Mouse (Mus musculus) kidney, postnatal 4 days (tissue): ENCODE results near the gene Dlg2.

Source experiments
- DNase-seq, 2 experiments: peaks; one replicate each; pipeline ENCODE4 v3.0.0; 2021; ENCODE audit warnings: mixed read lengths in 2 of 2

Gene Dlg2

GRCm38 (mm10) chr7:91288324-91288723 is 811.9 kb downstream of the Dlg2 start:
- no peak for DNase-seq

DNA sequence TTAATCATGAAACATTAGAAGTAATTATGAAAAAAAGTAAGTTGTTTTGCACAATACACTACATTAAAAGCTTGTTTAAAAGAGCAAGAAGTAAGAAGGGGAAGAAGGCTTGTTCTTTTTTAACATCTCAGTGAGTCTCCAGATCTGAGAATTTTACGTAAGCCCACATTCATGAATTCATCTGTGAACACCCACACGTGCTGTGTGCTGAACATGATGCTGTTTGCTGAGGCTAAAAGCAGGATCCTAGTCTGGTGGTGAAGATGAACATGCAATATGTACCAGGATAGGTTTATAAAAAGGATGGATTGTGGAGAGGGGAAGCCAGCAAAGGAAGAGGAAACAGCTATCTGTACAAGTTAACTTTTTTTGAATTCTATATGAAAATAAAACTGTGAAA is 819.7 kb downstream of the Dlg2 start:
- no peak for DNase-seq

DNA sequence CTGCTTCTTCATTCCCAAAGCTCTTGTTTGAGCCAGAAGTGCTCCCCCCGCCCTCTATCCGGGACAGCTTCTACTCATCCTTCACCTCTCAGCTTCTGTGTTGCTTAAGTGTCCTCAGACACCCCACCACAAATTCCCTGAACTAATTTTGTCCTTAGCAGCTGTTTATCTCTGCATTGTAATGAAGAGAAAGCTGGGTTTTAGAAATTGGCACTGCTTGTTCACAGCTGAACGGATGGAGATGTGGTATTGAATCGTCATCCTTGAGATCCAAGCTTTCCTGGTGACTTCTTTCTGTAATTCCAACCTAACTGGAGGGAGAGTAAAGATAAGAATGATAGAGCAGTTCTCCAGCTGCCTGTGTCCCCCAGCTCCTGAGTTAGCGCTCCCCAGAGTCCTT is 834.7 kb downstream of the Dlg2 start:
- DNase-seq: no peak

GRCm38 (mm10) chr7:91345073-91345472 is 868.6 kb downstream of the Dlg2 start:
- DNase-seq: no peak

GRCm38 (mm10) chr7:91369821-91370321 is 893.4 kb downstream of the Dlg2 start:
- DNase-seq: peak in 1 of 2 experiments; percentile 3

GRCm38 (mm10) chr7:91382281-91382680 is 905.8 kb downstream of the Dlg2 start:
- DNase-seq: no peak

DNA sequence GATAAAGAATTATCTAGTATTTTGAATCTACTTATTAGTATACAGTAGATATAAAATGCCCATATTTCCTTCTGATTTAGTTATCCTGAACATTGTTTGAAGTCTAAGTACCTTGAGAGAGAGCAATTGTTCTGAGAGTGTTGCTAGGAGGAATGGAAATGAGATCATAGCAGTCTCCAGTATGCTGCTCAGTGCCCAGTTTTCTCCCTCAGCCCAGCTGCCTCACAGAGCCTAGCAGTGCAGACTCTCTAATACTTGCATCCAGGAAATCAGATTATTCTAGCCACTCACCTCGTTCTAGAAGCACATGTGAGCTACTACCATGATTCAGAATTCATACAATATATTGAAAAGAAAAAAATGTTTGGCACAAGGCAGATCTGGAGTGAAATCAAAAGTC is 907.4 kb downstream of the Dlg2 start:
- no peak for DNase-seq

DNA sequence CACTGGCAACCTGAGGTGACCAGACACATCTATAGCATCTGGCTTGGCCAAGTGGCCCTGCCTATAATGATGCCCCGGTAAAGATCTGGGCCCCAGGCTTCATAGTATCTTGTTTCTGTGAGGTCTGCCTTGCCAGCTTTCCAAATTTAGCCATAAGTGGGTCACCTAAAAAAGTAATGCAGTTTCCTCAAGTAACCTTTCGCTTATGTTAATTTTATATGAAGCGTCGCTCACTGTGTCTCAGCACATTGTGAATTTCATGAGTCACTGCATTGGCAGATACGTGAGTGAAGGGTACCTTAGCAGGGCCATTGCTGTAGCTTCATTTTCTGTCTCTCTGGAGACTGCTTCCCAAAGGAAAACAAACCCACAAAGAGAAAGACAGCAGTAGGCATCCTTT is 912.8 kb downstream of the Dlg2 start:
- no peak for DNase-seq

DNA sequence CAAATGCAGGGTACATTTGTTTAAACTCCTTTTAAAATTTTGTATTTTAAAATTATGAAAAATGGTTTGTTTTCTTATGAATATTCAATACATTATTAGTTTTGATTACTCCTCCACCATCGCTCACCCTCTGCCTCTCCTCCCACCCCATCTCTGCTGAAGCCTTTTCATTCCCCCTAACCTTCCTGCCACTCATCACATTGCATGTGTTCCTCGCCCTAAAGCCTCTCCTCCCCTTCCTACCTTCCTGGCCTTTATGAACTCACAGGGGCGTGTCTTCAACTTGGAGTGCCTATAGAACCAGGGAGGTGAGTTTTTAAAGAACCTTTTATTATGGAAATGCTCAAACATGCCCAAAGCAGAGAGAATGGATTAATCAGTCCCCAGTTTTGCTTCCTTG is 921.4 kb downstream of the Dlg2 start:
- no peak for DNase-seq

DNA sequence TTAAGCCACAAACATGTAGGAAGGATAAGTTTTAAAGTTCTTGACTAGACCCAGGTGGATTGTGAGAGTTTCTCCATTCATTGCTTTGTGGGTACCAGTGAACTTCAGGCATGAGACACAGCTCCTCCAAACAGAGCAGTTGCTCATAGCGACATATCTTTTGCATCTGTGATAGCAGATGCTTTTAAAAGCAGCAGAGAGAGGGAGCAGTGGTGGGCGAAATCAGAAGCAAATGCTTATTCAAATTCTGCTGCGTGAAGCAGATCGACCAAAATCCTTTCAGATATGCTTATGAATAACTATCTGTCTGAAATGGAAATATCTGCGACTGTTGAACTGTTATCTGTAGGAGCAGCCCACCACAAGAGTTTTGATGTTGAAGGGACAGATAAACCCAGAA is 935.6 kb downstream of the Dlg2 start:
- DNase-seq: no peak

GRCm38 (mm10) chr7:91414150-91414549 is 937.7 kb downstream of the Dlg2 start:
- DNase-seq: no peak

GRCm38 (mm10) chr7:91414749-91415148 is 938.3 kb downstream of the Dlg2 start:
- DNase-seq: no peak

GRCm38 (mm10) chr7:91420215-91420614 is 943.7 kb downstream of the Dlg2 start:
- no peak for DNase-seq

- DNase-seq: no peak
Observed at GRCm38 (mm10) chr7:91423784-91424183, 947.3 kb downstream of the Dlg2 start.

- DNase-seq: no peak
Observed at GRCm38 (mm10) chr7:91429712-91430275, 953.3 kb downstream of the Dlg2 start.

GRCm38 (mm10) chr7:91431594-91432240 is 955.2 kb downstream of the Dlg2 start:
- peak; percentile 66 to 68 for DNase-seq

DNA sequence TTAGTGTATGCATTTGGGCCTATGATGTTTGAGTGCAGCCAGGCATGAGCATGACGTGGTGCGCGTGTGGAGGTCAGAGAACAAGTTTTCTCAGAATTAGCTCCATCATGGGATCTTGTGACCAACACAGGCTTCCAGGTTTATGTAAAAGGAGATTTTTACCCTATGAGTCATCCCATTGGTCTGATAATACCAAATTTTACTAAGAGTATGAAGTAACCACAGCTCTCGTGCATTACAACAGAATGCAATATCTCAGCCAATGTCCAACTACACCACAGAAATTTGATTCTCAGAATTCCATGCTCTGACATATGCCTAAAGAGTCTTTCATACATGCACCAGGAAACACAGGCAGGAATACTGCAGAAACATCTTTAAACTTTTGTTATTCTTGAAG is 956.1 kb downstream of the Dlg2 start:
- no peak for DNase-seq

DNA sequence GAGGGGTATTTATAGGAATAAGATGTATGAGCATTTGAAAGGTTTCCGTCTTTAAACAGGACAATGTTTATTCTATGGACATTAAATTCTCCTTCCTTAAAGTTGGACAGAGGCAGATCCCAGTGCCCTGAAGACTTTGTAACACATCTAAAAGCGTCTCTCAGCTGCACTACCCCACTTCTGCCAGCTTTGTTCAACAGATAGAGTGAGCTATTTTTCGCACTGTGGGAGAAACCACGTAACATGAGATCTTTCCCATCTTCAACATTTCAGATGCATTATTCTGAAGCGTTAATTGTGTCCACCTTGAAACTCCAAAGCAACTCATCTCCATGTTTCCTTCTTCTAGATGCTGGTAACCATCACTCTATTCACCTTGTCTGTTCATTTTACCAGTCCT is 958.3 kb downstream of the Dlg2 start:
- DNase-seq: no peak

- no peak for DNase-seq
Observed at GRCm38 (mm10) chr7:91440326-91440725, 963.9 kb downstream of the Dlg2 start.

GRCm38 (mm10) chr7:91442447-91443376 is 966.2 kb downstream of the Dlg2 start:
- DNase-seq: no peak

GRCm38 (mm10) chr7:91443377-91443714 is 966.9 kb downstream of the Dlg2 start:
- DNase-seq: no peak

GRCm38 (mm10) chr7:91443913-91444312 is 967.4 kb downstream of the Dlg2 start:
- DNase-seq: no peak

DNA sequence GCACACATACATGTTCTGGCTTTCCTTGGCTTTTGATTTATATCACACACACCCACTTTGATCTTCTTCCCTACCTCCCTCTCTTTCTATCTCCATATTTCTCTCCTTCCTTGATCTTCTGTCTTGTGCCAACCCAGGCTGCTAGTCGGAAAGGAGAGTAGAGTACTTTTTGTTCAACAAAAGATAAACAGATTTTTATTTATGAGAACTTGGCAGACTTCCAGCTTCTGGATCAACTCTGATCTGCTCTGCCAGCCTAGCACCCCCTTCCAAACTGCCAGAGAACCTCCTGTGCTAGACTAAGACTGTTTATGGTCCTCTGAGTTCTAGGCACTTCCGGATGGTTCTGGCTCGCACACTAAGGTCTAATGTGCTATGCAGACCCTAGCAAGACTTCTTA is 968.3 kb downstream of the Dlg2 start:
- no peak for DNase-seq

DNA sequence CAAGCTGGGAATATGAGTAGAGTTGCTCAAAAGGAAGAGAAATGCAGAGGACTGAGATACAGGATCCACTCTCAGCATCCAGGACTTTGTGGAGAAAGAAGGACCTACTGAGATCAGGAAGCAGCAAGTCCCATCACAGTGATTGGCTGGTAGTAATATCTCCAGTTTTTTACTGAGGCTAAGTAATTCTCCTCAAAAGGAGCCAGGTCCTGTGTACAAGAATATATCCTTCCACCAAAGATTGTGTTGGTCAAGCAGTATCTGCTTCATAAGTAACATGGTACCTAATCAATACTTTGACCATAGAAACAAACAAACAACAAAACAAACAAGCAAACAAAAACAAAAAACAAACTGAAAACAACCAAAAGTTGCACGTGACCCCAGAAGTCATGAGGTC is 980.3 kb downstream of the Dlg2 start:
- DNase-seq: no peak
